Mouse (Mus musculus): Measurements from ENCODE around the gene Sema4b.
A peak's percentile ranks its signal among the peaks of the same experiment; 100 is the strongest.

GRCm38 (mm10) chr7:80156711-80157227, 29.9 kb upstream of the Sema4b start:
- no peak for TF ChIP-seq ZNF384 (IDR thresholded peaks at IDR 0.05; ENCODE audit: low read depth, low read length)
- TF ChIP-seq MAFK (IDR thresholded peaks at IDR 0.05; ENCODE audit: borderline replicate concordance, low read depth, low read length), result no peak
- TF ChIP-seq BHLHE40 (IDR thresholded peaks at IDR 0.05; ENCODE audit: borderline replicate concordance, low read depth, low read length), result no peak
- peak; percentile 61 to 74 (median 73) for TF ChIP-seq CTCF (IDR thresholded peaks at IDR 0.05 in 2 of 3, conservative IDR thresholded peaks at IDR 0.05 in 1 of 3; ENCODE audit: control insufficient read depth in 1 of 3, insufficient read depth in 1 of 3, low read depth in 2 of 3, low read length in 3 of 3, poor library complexity in 1 of 3, severe bottlenecking in 1 of 3)
- no peak for TF ChIP-seq ZKSCAN1 (IDR thresholded peaks at IDR 0.05; ENCODE audit: low read depth, low read length)
- TF ChIP-seq GATA1 (IDR thresholded peaks at IDR 0.05; ENCODE audit: low read depth, low read length), result no peak
- peak; percentile 75 for TF ChIP-seq SMC3 (IDR thresholded peaks at IDR 0.05; ENCODE audit: low read depth, low read length)
- no peak for TF ChIP-seq ETS1 (IDR thresholded peaks at IDR 0.05; ENCODE audit: low read depth, low read length)
- no peak for TF ChIP-seq POLR2A (IDR thresholded peaks at IDR 0.05; ENCODE audit: control insufficient read depth in 1 of 2, insufficient read depth in 1 of 2, low read depth in 1 of 2, low read length in 2 of 2, poor library complexity in 1 of 2)
- no peak for TF ChIP-seq E2F4 (IDR thresholded peaks at IDR 0.05; ENCODE audit: borderline replicate concordance, low read depth, low read length)

Data from MEL (cell line).